Mouse (Mus musculus) cerebellum, adult 9-10 months (tissue): ENCODE measurements around the gene Gm9922.

Experiments
- DNase-seq: peaks from one replicate; pipeline ENCODE4 v3.0.0; 2022

Gm9922 gene

GRCm38 (mm10) chr14:101729237-101729971 lies at the start of gene Gm9922, which contains the start of gene Lmo7:
Gene Gm9922, minus strand, starts transcription at chr14:101729814.
Gene Lmo7, plus strand, starts transcription at chr14:101729957.
- DNase-seq, result peak; percentile 19

- no peak for DNase-seq
These were observed 48.8 kb upstream of the Gm9922 start for GRCm38 (mm10) chr14:101778426-101778825.

GRCm38 (mm10) chr14:101777129-101777493 lies 47.5 kb upstream of the Gm9922 start:
- DNase-seq, result no peak

- DNase-seq, result no peak
These were observed 46.9 kb upstream of the Gm9922 start for GRCm38 (mm10) chr14:101776296-101777128.

- DNase-seq, result no peak
These were observed 45.0 kb upstream of the Gm9922 start for GRCm38 (mm10) chr14:101774631-101775030.

GRCm38 (mm10) chr14:101771756-101772155 lies 42.1 kb upstream of the Gm9922 start:
- DNase-seq, result no peak

GRCm38 (mm10) chr14:101771336-101771735 lies 41.7 kb upstream of the Gm9922 start:
- DNase-seq, result no peak

GRCm38 (mm10) chr14:101763762-101764295 lies 34.2 kb upstream of the Gm9922 start:
- DNase-seq, result no peak

GRCm38 (mm10) chr14:101762267-101762666 lies 32.7 kb upstream of the Gm9922 start:
- DNase-seq, result no peak

GRCm38 (mm10) chr14:101755425-101755824 lies 25.8 kb upstream of the Gm9922 start:
- DNase-seq, result no peak

- no peak for DNase-seq
These were observed 21.3 kb upstream of the Gm9922 start for GRCm38 (mm10) chr14:101750910-101751309.

- DNase-seq, result no peak
These were observed 18.8 kb upstream of the Gm9922 start for GRCm38 (mm10) chr14:101748436-101748835.

GRCm38 (mm10) chr14:101747811-101748210 lies 18.2 kb upstream of the Gm9922 start:
- no peak for DNase-seq

GRCm38 (mm10) chr14:101746635-101747034 lies 17.0 kb upstream of the Gm9922 start:
- DNase-seq, result no peak

GRCm38 (mm10) chr14:101737501-101737900 lies 7.9 kb upstream of the Gm9922 start:
- DNase-seq, result no peak

- DNase-seq, result no peak
These were observed 4.1 kb upstream of the Gm9922 start for GRCm38 (mm10) chr14:101733542-101734303.

- DNase-seq, result no peak
These were observed 518 bp upstream of the Gm9922 start for GRCm38 (mm10) chr14:101729972-101730692.

- DNase-seq, result no peak
These were observed 15.2 kb downstream of the Gm9922 start for GRCm38 (mm10) chr14:101714414-101714813.

- DNase-seq, result no peak
These were observed 22.5 kb downstream of the Gm9922 start for GRCm38 (mm10) chr14:101707088-101707487.

GRCm38 (mm10) chr14:101704479-101704878 lies 25.1 kb downstream of the Gm9922 start:
- no peak for DNase-seq

- no peak for DNase-seq
These were observed 41.2 kb downstream of the Gm9922 start for GRCm38 (mm10) chr14:101688406-101688805.

GRCm38 (mm10) chr14:101687696-101688095 lies 41.9 kb downstream of the Gm9922 start:
- no peak for DNase-seq
